Mouse (Mus musculus): Measurements from ENCODE around the gene Qrfp.

GRCm38 (mm10) chr2:31822524-31823371, 12.4 kb upstream of the Qrfp start:
- no peak for TF ChIP-seq POLR2A (IDR thresholded peaks at IDR 0.05; ENCODE audit: insufficient read length, low read depth)
- no peak for TF ChIP-seq POLR2AphosphoS2 (IDR thresholded peaks at IDR 0.05; ENCODE audit: insufficient read length, low read depth)
- TF ChIP-seq USF1 (IDR thresholded peaks at IDR 0.05; ENCODE audit: low read depth): no peak
- no peak for TF ChIP-seq MYOG (IDR thresholded peaks at IDR 0.05; ENCODE audit: control insufficient read depth in 1 of 3, insufficient read depth in 1 of 3, insufficient read length in 2 of 3, low read depth in 2 of 3)
- TF ChIP-seq E2F4 (IDR thresholded peaks at IDR 0.05; ENCODE audit: insufficient read depth): no peak
- TF ChIP-seq TCF12 (IDR thresholded peaks at IDR 0.05; ENCODE audit: insufficient read depth, poor library complexity, severe bottlenecking): no peak

Measured in myocyte (in vitro differentiated cells).